Mouse (Mus musculus) embryonic fibroblast, embryonic 13.5 days (primary cell): ENCODE data around the gene BC107364.

Experiments
- CTCF ChIP-seq: IDR thresholded peaks from 2 replicates; pipeline ENCODE4 v1.5.1; 2011; ENCODE audit warnings: mild to moderate bottlenecking, control low read depth, low read length, moderate library complexity, borderline replicate concordance; ENCODE audit not compliant: insufficient read depth
- POLR2A ChIP-seq: IDR thresholded peaks from 2 replicates; pipeline ENCODE4 v1.6.1; 2011; ENCODE audit warnings: low read depth, mild to moderate bottlenecking, control low read depth, low read length, moderate library complexity

DNA sequence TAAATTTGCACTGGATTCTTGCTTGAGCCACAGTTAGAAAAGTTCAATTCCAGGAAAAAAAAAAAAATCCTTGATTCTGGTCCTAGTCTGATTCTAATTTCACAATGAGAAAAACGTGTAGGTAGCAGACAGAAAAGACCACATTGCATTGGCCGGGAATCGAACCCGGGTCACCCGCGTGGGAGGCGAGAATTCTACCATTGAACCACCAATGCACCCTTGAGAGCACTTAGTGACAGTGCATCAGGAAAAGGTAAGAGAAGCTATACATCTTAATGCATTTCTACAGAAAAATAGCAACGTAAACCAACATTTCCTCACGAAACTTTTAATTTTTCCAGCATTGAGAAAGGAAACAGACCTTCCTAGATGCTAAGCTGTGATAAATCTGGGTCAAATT, 28.2 kb downstream of the BC107364 start:
- TF ChIP-seq POLR2A (no peak), CTCF (no peak)
